Mouse (Mus musculus) ES-E14 (cell line): Measurements from ENCODE around the gene Tkt.

Experiments used
- HCFC1 ChIP-seq: IDR thresholded peaks from 2 replicates; pipeline ENCODE4 v1.6.1; 2012; ENCODE audit warnings: low read length, inconsistent platforms, borderline replicate concordance; ENCODE audit not compliant: insufficient read depth
- MAFK ChIP-seq: IDR thresholded peaks from 2 replicates; pipeline ENCODE4 v1.6.1; 2014; ENCODE audit warnings: mild to moderate bottlenecking, low read depth, low read length, inconsistent platforms; ENCODE audit not compliant: insufficient read depth
- ZC3H11A ChIP-seq: IDR thresholded peaks from 2 replicates; pipeline ENCODE4 v1.6.1; 2012; ENCODE audit warnings: low read depth, mild to moderate bottlenecking, inconsistent platforms, low read length, borderline replicate concordance
- ZNF384 ChIP-seq: IDR thresholded peaks from 2 replicates; pipeline ENCODE4 v1.6.1; 2012; ENCODE audit warnings: low read depth, low read length, inconsistent platforms

- TF ChIP-seq HCFC1 (no peak), MAFK (no peak), ZNF384 (no peak), ZC3H11A (no peak)
These were observed 65.0 kb downstream of the Tkt start for GRCm38 (mm10) chr14:30612962-30613715.
